Mouse (Mus musculus) liver, embryonic 11.5 days (tissue): Measurements from ENCODE around the gene Tnfrsf8. TPM values are rescaled to one million over a fixed set of nuclear protein-coding genes. Genes with fewer than 3 reads are reported as not detected.
A peak's percentile ranks its signal among the peaks of the same experiment; 100 is the strongest.

ENCODE experiments used
- ATAC-seq: fragments of 200-750 bp; cut with Nextera tagmentation; replicated peaks from 2 replicates; pipeline ENCODE4 v1.8.0; 2017; ENCODE audit warnings: moderate number of reproducible peaks, mild to moderate bottlenecking, moderate TSS enrichment, moderate library complexity; ENCODE audit not compliant: low FRiP score
- DNase-seq: peaks from one replicate; pipeline ENCODE4 v3.0.0-alpha.2; 2017; ENCODE audit warnings: low spot score
- H3K27ac ChIP-seq: fragments of 300-500 bp; sonication (generic); 2 replicates; pipeline ENCODE4 v1.5.1; 2014; ENCODE audit warnings: mild to moderate bottlenecking, low read depth, low read length, control low read depth
- H3K27me3 ChIP-seq: fragments of 300-500 bp; sonication (generic); replicated peaks from 2 replicates; pipeline ENCODE4 v1.6.1; 2014; ENCODE audit warnings: low read length, mixed read lengths; ENCODE audit not compliant: control insufficient read depth, insufficient read depth
- H3K36me3 ChIP-seq: fragments of 300-500 bp; sonication (generic); 2 replicates; pipeline ENCODE4 v1.6.1; 2014; ENCODE audit warnings: mild to moderate bottlenecking, low read length, moderate library complexity, mixed read lengths; ENCODE audit not compliant: control insufficient read depth, insufficient read depth
- H3K4me1 ChIP-seq: fragments of 300-500 bp; sonication (generic); replicated peaks from 2 replicates; pipeline ENCODE4 v1.6.1; 2014; ENCODE audit warnings: low read length, mixed read lengths; ENCODE audit not compliant: control insufficient read depth, insufficient read depth
- H3K4me2 ChIP-seq: fragments of 300-500 bp; sonication (generic); 2 replicates; pipeline ENCODE4 v1.6.1; 2014; ENCODE audit warnings: mild to moderate bottlenecking, control low read depth, moderate library complexity
- H3K4me3 ChIP-seq: fragments of 300-500 bp; sonication (generic); 2 replicates; pipeline ENCODE4 v1.5.1; 2014; ENCODE audit warnings: low read depth, low read length, control low read depth
- H3K9ac ChIP-seq: fragments of 300-500 bp; sonication (generic); 2 replicates; pipeline ENCODE4 v1.6.1; 2014; ENCODE audit warnings: low read depth, low read length, control low read depth
- H3K9me3 ChIP-seq: fragments of 300-500 bp; sonication (generic); 2 replicates; pipeline ENCODE4 v1.6.1; 2016; ENCODE audit warnings: low read length, inconsistent platforms, mixed read lengths; ENCODE audit not compliant: control insufficient read depth
- WGBS: fragments of 180-500 bp; shearing (Covaris S2); extraction: QIAGEN DNeasy Blood & Tissue Kit; methylation state at CpG from one replicate; pipeline ENCODE4 v1.1.7; 2014; 5-methylcytosine and 5-hydroxymethylcytosine counted together
- polyA plus RNA-seq: library from polyadenylated mRNA; unstranded; fragments of >200 nt; fragmentation: Nextera tagmentation; extraction: Ambion mirVana; gene quantifications from 2 replicates; pipeline ENCODE4 v1.2.1, GENCODE M21; 2014

Gene Tnfrsf8
- polyA plus RNA-seq, 1 experiment from 2014 or later: not detected

DNA sequence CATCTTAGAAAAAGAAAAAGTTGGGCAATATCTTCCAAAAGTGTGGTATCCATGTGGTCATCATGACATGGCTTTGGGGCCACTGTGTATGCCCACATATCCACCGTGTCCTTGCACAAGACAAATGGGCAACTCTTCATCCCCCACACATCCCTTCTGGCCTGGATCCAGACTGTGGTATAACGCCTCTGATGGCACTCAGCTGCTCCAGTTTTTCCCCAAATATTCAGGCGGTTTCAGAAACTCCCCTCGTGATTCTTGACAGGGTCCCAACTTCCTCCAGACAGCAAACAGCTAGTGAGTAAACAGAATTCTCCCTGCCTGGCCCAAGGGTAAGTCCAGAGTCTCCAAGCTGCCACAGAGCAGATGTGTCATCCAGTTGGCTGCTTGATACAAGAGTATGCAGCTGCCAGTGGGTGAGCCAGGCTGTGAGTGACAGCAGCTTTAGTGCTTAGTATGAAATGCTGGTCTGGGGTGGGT lies 47.3 kb downstream of the Tnfrsf8 start:
- DNase-seq: no peak
- no peak overlapping the region for H3K4me3 ChIP-seq
- H3K36me3 ChIP-seq: no peaks in the 10 kb centered on the region
- H3K4me1 ChIP-seq: no peaks in the 10 kb centered on the region
- no peak for ATAC-seq
- 64% methylated on average over 4 of the region's 4 CpGs for WGBS
- no peak overlapping the region for H3K4me2 ChIP-seq
- H3K9ac ChIP-seq: no peak overlapping the region
- H3K27me3 ChIP-seq: no peaks in the 10 kb centered on the region
- no peaks in the 10 kb centered on the region for H3K9me3 ChIP-seq
- H3K27ac ChIP-seq: no peak overlapping the region

GRCm38 (mm10) chr4:145266505-145266904 lies 48.5 kb downstream of the Tnfrsf8 start:
- ATAC-seq: no peak
- no peak for DNase-seq
- Histone ChIP-seq H3K4me2 (no peak overlapping the region), H3K9me3 (no peaks in the 10 kb centered on the region), H3K27me3 (no peaks in the 10 kb centered on the region), H3K36me3 (no peaks in the 10 kb centered on the region), H3K4me1 (no peaks in the 10 kb centered on the region), H3K9ac (no peak overlapping the region), H3K27ac (no peak overlapping the region), H3K4me3 (no peak overlapping the region)
- WGBS: 63% methylated on average over 4 of the region's 4 CpGs

- no peaks in the 10 kb centered on the region for H3K4me1 ChIP-seq
- H3K4me3 ChIP-seq: no peak overlapping the region
- no peak for ATAC-seq
- H3K9me3 ChIP-seq: no peaks in the 10 kb centered on the region
- H3K27ac ChIP-seq: no peak overlapping the region
- WGBS: 28% methylated on average over 2 of the region's 2 CpGs
- no peaks in the 10 kb centered on the region for H3K36me3 ChIP-seq
- no peak overlapping the region for H3K9ac ChIP-seq
- H3K4me2 ChIP-seq: no peak overlapping the region
- H3K27me3 ChIP-seq: no peaks in the 10 kb centered on the region
- no peak for DNase-seq
These were observed 50.2 kb downstream of the Tnfrsf8 start for GRCm38 (mm10) chr4:145264761-145265160.

DNA sequence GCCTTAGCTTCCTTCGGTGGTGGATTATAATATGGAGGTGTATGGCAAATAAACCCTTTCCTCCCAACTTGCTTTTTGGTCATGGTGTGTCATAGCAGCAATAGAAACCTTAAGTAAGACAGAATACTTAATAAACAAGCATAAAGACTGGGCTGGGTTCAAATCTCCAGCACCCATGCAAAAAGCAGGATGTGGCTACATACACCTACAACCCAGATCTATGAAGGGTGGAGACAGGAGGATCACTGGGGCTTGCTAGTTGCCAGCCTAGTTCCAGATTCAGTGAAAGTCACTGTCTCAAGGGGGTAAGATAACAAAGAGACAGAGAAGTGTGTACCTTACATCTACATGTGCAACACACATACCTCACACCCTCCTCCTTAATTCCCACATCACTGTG lies 51.4 kb downstream of the Tnfrsf8 start:
- DNase-seq: no peak
- H3K4me1 ChIP-seq: no peaks in the 10 kb centered on the region
- no peak for ATAC-seq
- no peak overlapping the region for H3K27ac ChIP-seq
- no peaks in the 10 kb centered on the region for H3K36me3 ChIP-seq
- no peaks in the 10 kb centered on the region for H3K9me3 ChIP-seq
- no peaks in the 10 kb centered on the region for H3K27me3 ChIP-seq
- no peak overlapping the region for H3K4me3 ChIP-seq
- 91% methylated on average over 1 of the region's 1 CpGs for WGBS
- no peak overlapping the region for H3K9ac ChIP-seq
- H3K4me2 ChIP-seq: no peak overlapping the region

DNA sequence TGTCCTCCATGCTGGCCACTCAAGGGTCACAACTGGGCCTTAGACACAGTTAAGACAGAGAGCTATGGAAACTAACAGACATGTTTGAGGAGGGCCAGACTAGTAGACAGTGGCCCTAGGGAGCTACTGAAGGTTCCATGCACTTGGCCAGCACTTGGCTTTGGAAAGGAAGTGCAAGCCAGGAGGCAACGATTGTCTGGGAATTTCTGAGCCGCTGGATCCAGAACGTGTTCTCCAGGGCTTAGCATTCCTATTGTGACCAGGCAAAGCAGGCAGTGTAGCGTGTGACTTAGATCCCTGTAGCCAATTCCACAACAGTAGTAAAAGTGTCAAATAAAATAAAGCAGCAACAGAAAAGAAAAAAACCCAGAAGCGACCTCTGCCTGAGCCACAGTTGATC lies 54.2 kb downstream of the Tnfrsf8 start:
- no peaks in the 10 kb centered on the region for H3K36me3 ChIP-seq
- no peaks in the 10 kb centered on the region for H3K9me3 ChIP-seq
- H3K27ac ChIP-seq: no peak overlapping the region
- WGBS: 81% methylated on average over 5 of the region's 5 CpGs
- DNase-seq: no peak
- H3K4me3 ChIP-seq: no peak overlapping the region
- no peaks in the 10 kb centered on the region for H3K4me1 ChIP-seq
- H3K4me2 ChIP-seq: no peak overlapping the region
- H3K9ac ChIP-seq: no peak overlapping the region
- no peaks in the 10 kb centered on the region for H3K27me3 ChIP-seq
- no peak for ATAC-seq

DNA sequence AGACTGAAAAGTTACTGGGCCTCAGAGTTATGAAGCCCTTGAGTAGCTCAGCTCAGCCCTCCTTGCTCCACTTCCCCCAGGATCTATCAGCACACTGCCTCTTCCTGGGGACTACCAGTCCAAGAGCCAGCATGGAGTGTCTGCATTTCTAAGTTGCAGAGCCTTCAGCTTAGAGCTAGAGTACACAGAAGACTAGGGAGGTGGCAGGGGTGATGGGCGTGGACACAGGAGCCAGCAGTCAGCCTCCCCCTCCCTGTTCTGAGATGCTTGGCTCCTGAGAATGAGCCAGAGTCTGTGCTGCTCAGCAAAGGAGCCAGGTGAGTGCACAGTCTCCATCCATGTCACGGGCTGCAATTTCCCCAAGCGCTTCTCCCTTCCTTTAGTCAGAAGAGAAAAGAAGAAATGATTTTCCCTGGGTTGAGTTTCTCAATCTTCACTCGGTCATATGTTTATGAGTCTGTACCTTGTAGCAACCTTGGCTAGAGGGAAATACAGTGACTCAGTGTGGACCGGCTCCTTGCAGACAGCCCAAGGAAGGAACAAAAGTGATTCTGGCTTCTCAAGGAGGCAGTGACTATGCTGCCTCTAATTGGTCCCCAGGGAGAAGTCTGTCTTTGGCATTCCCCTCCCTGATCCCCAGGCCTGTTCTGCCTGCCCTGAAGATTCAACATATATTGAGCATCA lies 57.1 kb downstream of the Tnfrsf8 start:
- no peaks in the 10 kb centered on the region for H3K36me3 ChIP-seq
- no peak overlapping the region for H3K9ac ChIP-seq
- H3K27ac ChIP-seq: no peak overlapping the region
- no peak for DNase-seq
- no peaks in the 10 kb centered on the region for H3K9me3 ChIP-seq
- no peak overlapping the region for H3K4me3 ChIP-seq
- no peak overlapping the region for H3K4me2 ChIP-seq
- WGBS: 60% methylated on average over 5 of the region's 5 CpGs
- no peak for ATAC-seq
- no peaks in the 10 kb centered on the region for H3K27me3 ChIP-seq
- no peaks in the 10 kb centered on the region for H3K4me1 ChIP-seq

GRCm38 (mm10) chr4:145256144-145256543 lies 58.8 kb downstream of the Tnfrsf8 start:
- Histone ChIP-seq H3K9me3 (no peaks in the 10 kb centered on the region), H3K27me3 (no peaks in the 10 kb centered on the region), H3K4me2 (no peak overlapping the region), H3K4me1 (no peaks in the 10 kb centered on the region), H3K4me3 (no peak overlapping the region), H3K9ac (no peak overlapping the region), H3K27ac (no peak overlapping the region), H3K36me3 (no peaks in the 10 kb centered on the region)
- DNase-seq (no peak), ATAC-seq (no peak)
- WGBS: 78% methylated on average over 5 of the region's 5 CpGs

- peak overlapping the region; percentile 17; the same call in 1 of the 2 replicates for H3K4me2 ChIP-seq
- no peaks in the 10 kb centered on the region for H3K27me3 ChIP-seq
- H3K4me1 ChIP-seq: no peaks in the 10 kb centered on the region
- H3K9me3 ChIP-seq: no peaks in the 10 kb centered on the region
- H3K9ac ChIP-seq: no peak overlapping the region
- no peak for ATAC-seq
- H3K27ac ChIP-seq: no peak overlapping the region
- 35% methylated on average over 13 of the region's 13 CpGs for WGBS
- no peak for DNase-seq
- no peak overlapping the region for H3K4me3 ChIP-seq
- H3K36me3 ChIP-seq: no peaks in the 10 kb centered on the region
These were observed 60.5 kb downstream of the Tnfrsf8 start for GRCm38 (mm10) chr4:145254418-145254817.

- ATAC-seq (no peak), DNase-seq (no peak)
- Histone ChIP-seq H3K9ac (no peak overlapping the region), H3K27me3 (peaks cover 2% of the 10 kb centered on the region; the same call in 1 of the 2 replicates), H3K4me1 (no peaks in the 10 kb centered on the region), H3K4me2 (no peak overlapping the region), H3K9me3 (no peaks in the 10 kb centered on the region), H3K36me3 (no peaks in the 10 kb centered on the region), H3K27ac (no peak overlapping the region), H3K4me3 (no peak overlapping the region)
- WGBS: 80% methylated on average over 8 of the region's 8 CpGs
These were observed 62.4 kb downstream of the Tnfrsf8 start for GRCm38 (mm10) chr4:145252611-145253010.
